Mouse (Mus musculus): ENCODE results near the gene Kcnc4. TPM values are rescaled to one million over a fixed set of nuclear protein-coding genes. Genes with fewer than 3 reads are reported as not detected.
A peak's percentile ranks its signal among the peaks of the same experiment; 100 is the strongest.

Gene Kcnc4
- polyA plus RNA-seq, 1 experiment from 2014 or later: not detected

DNA sequence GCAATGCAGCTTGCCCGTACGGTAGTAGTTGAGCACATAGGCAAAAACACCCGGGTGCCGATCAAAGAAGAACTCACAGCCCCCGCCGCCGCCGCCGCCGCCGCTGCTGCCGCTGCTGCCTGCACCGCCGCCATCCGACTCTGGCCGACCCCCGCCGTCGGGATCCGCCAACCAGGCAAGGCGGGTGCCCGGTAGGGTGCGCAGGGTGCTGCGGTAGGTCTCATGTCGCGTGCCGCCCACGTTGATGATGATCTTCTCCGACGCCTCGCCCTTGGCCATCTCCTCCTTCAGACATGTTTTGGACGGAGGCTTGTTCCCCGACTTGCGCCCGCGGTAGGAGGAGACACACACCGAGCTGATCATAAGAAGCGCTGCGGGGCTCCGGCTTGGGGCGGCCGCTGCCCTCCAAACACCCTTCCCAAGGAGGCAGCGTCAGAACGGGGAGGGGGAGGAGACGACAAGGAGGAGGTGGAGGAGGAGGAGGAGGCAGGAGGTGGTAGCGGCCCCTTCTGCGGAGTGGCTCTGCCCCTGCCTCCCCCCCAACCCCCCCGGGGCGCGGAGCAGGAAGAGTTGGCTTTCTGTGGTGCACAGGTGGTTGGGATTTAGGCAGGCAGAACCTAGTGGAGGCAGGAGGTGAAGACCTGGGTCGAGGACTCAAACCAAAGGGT is 690 bp downstream of the Kcnc4 start:
- H3K4me3 ChIP-seq (replicated peaks): peak overlapping the region; percentile 60
- H3K36me3 ChIP-seq: no peaks in the 10 kb centered on the region
- ATAC-seq (ENCODE audit: insufficient number of reproducible peaks, insufficient read depth, low FRiP score, low TSS enrichment, low read depth): no peak
- H3K9me3 ChIP-seq: no peaks in the 10 kb centered on the region
- H3K27me3 ChIP-seq: peaks cover 99% of the 10 kb centered on the region
- WGBS: under 1% methylated on average over 51 of the region's 51 CpGs
- H3K27ac ChIP-seq: no peak overlapping the region
- peak overlapping the region; percentile 56 for H3K9ac ChIP-seq (replicated peaks)
- peak overlapping the region; percentile 98 for H3K4me2 ChIP-seq
- peaks cover 32% of the 10 kb centered on the region for H3K4me1 ChIP-seq (replicated peaks)

DNA sequence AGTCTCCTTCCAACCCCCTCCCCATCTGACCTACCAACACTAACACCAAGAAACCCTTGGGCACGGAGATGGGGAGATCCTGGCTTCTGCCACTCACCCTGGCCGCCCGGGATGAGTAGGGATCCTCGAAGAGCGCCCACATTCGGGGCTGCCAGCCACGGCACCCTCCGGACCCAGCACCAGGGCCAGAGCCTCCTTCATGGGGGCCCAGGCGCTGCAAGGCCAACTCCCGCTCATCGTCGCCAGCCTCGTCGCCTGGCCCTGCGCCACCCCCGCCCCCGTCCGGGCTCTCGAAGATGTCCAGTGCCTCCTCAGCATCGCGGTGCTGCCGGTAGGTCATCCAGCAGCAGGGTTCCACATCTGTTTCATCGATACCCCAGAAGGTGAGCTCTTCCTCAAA is 1.2 kb downstream of the Kcnc4 start:
- H3K4me1 ChIP-seq (replicated peaks): peaks cover 32% of the 10 kb centered on the region
- H3K9me3 ChIP-seq: no peaks in the 10 kb centered on the region
- H3K4me3 ChIP-seq (replicated peaks): peak overlapping the region; percentile 60
- no peak for ATAC-seq (ENCODE audit: insufficient number of reproducible peaks, insufficient read depth, low FRiP score, low TSS enrichment, low read depth)
- H3K27ac ChIP-seq: no peak overlapping the region
- WGBS: 2% methylated on average over 23 of the region's 23 CpGs
- peak overlapping the region; percentile 98 for H3K4me2 ChIP-seq
- no peaks in the 10 kb centered on the region for H3K36me3 ChIP-seq
- H3K27me3 ChIP-seq: peaks cover 99% of the 10 kb centered on the region
- H3K9ac ChIP-seq (replicated peaks): peak overlapping the region; percentile 56; the same call in 1 of the 2 replicates

DNA sequence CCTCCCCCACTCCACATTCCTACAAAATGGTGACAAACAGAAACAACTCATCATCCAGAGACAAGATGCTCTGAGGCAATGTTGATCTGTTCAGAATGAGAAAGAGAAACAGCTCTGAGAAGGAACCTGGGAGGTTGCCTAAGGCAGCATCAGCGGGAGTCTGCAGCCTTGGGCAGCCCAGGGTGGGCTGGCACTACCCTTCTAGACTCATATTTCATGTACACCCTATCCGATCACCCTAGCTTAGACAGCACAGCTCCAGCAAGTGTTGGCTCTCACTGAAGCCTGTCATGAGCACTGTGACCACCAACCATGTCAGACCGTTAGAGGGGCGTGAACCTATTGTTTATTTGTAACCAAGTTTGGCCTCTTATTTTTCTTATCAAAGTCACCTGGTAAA is 5.1 kb downstream of the Kcnc4 start:
- Histone ChIP-seq H3K4me2 (no peak overlapping the region), H3K27ac (no peak overlapping the region), H3K36me3 (no peaks in the 10 kb centered on the region), H3K27me3 (peaks cover 74% of the 10 kb centered on the region), H3K4me3 (replicated peaks) (no peak overlapping the region), H3K9ac (replicated peaks) (no peak overlapping the region), H3K9me3 (no peaks in the 10 kb centered on the region), H3K4me1 (replicated peaks) (peaks cover 35% of the 10 kb centered on the region)
- 78% methylated on average over 4 of the region's 4 CpGs for WGBS
- no peak for ATAC-seq (ENCODE audit: insufficient number of reproducible peaks, insufficient read depth, low FRiP score, low TSS enrichment, low read depth)

DNA sequence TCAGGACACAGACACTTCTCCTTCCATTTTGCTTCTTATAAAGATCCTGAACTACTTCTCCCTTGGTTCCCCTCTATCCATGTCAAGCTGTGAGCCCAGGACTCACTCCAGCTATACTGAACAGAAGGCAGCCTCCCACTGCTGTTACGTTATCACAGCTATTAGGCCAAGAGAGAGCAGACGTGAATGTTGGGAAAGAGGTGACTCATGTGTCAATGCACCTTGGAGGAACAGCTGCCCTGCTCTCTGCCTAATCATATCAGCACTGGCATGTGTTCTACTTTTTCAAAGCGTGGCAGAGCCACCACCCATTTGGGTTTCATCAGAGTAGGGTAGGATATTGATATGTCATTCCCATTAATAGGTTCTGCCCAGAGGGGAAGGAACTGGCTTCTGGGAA is 12.5 kb downstream of the Kcnc4 start:
- ATAC-seq (ENCODE audit: insufficient number of reproducible peaks, insufficient read depth, low FRiP score, low TSS enrichment, low read depth): no peak
- WGBS: 70% methylated on average over 3 of the region's 3 CpGs

DNA sequence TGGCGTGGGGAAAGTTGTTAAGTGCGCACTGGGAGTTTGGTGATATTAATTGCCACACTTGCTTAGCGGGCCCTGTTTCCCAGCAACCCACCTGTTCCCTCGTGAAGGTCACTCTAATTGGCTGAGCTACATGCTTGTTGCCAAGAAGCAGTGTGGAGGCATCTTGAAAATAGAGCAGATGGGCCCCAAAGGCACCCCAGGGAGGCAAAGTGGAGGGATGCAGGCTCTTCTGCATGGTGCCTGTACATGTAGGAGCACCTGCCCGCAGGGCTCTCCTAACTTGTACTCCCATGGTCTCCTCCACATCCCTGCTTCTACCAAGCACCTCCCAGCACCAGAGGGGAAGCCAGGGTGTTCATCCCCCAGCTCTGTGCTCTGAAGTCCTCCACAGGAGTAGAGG is 15.5 kb downstream of the Kcnc4 start:
- no peak overlapping the region for H3K4me3 ChIP-seq (replicated peaks)
- no peak overlapping the region for H3K27ac ChIP-seq
- no peaks in the 10 kb centered on the region for H3K9me3 ChIP-seq
- H3K4me1 ChIP-seq (replicated peaks): 0 out of 2 replicates have a peak, but pooled peaks cover 6% of the 10 kb centered on the region
- no peak for ATAC-seq (ENCODE audit: insufficient number of reproducible peaks, insufficient read depth, low FRiP score, low TSS enrichment, low read depth)
- no peak overlapping the region for H3K4me2 ChIP-seq
- H3K36me3 ChIP-seq: no peaks in the 10 kb centered on the region
- H3K27me3 ChIP-seq: peaks cover 9% of the 10 kb centered on the region; the same call in 1 of the 2 replicates
- H3K9ac ChIP-seq (replicated peaks): no peak overlapping the region
- 75% methylated on average over 5 of the region's 5 CpGs for WGBS

More for the DNA sequence above, 12.5 kb downstream of the Kcnc4 start:
- Histone ChIP-seq H3K4me1 (replicated peaks) (peaks cover 27% of the 10 kb centered on the region), H3K4me2 (no peak overlapping the region), H3K27ac (no peak overlapping the region), H3K9me3 (no peaks in the 10 kb centered on the region), H3K27me3 (peaks cover 13% of the 10 kb centered on the region; the same call in 1 of the 2 replicates), H3K36me3 (no peaks in the 10 kb centered on the region), H3K9ac (replicated peaks) (no peak overlapping the region), H3K4me3 (replicated peaks) (no peak overlapping the region)

DNA sequence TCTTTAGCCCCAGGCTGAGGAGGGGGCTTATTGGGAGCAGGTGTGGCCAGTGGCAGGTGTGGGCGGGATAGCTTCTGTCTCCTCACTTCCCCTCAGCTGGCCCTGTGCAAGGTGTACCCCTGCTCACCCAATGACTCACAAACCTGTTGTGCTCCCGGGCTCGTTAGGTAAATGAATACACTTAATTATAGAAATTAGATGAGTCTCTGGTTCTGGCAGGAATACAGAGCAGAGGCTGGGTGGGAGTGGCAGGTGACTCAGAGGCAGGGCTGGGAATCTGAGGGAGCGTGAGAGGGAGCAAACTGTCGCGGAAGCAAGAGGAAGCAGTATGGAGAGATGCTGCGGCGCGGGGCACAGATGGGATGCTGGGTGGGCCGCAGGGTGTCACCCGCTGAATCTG is 17.2 kb downstream of the Kcnc4 start:
- no peak overlapping the region for H3K27ac ChIP-seq
- WGBS: 72% methylated on average over 11 of the region's 11 CpGs

DNA sequence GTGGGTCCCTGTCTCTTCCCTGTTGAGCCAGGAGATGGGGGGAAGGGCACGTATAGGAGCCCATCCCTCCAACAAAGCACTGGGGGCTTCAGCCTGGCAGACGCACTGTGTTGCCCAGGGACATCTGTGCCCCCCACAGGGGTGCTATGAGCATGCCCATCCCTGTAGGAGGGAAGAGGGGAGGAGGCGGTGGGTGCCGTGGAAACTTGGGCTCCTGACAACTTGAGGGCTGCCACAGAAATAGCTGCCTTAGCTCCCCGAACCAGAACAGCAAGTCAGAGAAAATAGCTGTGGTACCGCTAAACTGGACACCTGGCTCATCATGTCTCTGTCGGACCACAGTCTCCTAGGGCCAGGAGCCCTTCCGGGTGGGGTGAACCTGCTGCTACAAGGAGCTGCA is 18.0 kb downstream of the Kcnc4 start:
- no peaks in the 10 kb centered on the region for H3K9me3 ChIP-seq
- no peak overlapping the region for H3K4me3 ChIP-seq (replicated peaks)
- no peaks in the 10 kb centered on the region for H3K36me3 ChIP-seq
- no peak overlapping the region for H3K4me2 ChIP-seq
- no peak overlapping the region for H3K9ac ChIP-seq (replicated peaks)
- 78% methylated on average over 8 of the region's 8 CpGs for WGBS
- ATAC-seq (ENCODE audit: insufficient number of reproducible peaks, insufficient read depth, low FRiP score, low TSS enrichment, low read depth): no peak
- 0 out of 2 replicates have a peak, but pooled peaks cover 4% of the 10 kb centered on the region for H3K4me1 ChIP-seq (replicated peaks)
- peaks cover 9% of the 10 kb centered on the region; the same call in 1 of the 2 replicates for H3K27me3 ChIP-seq
- H3K27ac ChIP-seq: no peak overlapping the region

More for the DNA sequence above, 17.2 kb downstream of the Kcnc4 start:
- Histone ChIP-seq H3K9me3 (no peaks in the 10 kb centered on the region), H3K9ac (replicated peaks) (no peak overlapping the region), H3K4me2 (no peak overlapping the region), H3K4me3 (replicated peaks) (no peak overlapping the region), H3K27me3 (peaks cover 9% of the 10 kb centered on the region; the same call in 1 of the 2 replicates), H3K4me1 (replicated peaks) (0 out of 2 replicates have a peak, but pooled peaks cover 4% of the 10 kb centered on the region), H3K36me3 (no peaks in the 10 kb centered on the region)
- ATAC-seq (ENCODE audit: insufficient number of reproducible peaks, insufficient read depth, low FRiP score, low TSS enrichment, low read depth): no peak

DNA sequence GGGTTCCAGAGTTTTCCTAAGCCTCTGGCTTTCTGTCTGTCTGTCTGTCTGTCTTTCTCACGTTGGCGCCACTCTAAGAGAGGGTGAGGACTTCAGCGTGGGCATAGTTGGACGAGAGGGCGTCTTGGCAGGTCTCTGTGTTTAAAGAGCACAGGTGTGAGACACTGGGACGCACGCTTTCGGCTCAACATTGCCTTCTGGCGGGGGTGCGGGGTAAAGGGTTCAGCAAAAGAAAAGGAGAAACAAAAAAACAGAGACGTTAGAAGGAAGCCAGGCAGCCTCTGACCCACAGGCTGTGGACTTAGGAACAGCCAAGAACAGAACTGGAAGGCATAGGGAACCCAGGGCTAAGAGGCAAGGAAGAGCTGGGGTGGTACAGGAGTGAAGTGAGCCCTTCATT is 20.1 kb downstream of the Kcnc4 start:
- Histone ChIP-seq H3K4me2 (no peak overlapping the region), H3K9me3 (no peaks in the 10 kb centered on the region)
- WGBS: 86% methylated on average over 11 of the region's 11 CpGs

DNA sequence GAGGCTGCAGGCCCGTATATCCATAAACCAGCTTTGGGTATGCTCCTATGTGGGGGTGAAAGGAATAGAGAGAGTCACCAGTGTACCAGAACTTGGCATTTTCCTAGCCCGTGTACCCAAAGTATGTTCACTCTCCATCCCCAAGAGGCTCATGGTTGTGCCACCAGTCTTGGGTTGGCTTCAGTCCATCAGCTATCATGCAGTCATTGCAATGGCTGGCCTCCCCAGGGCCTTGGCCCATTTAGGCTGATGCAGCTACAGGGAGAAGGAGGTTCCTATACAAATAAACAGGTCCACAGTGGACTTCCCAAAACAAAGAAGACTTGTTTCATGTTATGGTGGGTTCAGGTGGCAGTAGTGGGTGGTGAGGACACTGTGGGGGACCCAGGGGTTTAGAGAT is 21.7 kb downstream of the Kcnc4 start:
- Histone ChIP-seq H3K27me3 (peaks cover 4% of the 10 kb centered on the region; the same call in 1 of the 2 replicates), H3K4me3 (replicated peaks) (no peak overlapping the region), H3K9me3 (no peaks in the 10 kb centered on the region), H3K4me2 (no peak overlapping the region), H3K36me3 (no peaks in the 10 kb centered on the region), H3K9ac (replicated peaks) (no peak overlapping the region), H3K27ac (no peak overlapping the region), H3K4me1 (replicated peaks) (peaks cover 4% of the 10 kb centered on the region; the same call in 1 of the 2 replicates)
- WGBS: 90% methylated on average over 2 of the region's 2 CpGs
- ATAC-seq (ENCODE audit: insufficient number of reproducible peaks, insufficient read depth, low FRiP score, low TSS enrichment, low read depth): no peak

More for the DNA sequence above, 20.1 kb downstream of the Kcnc4 start:
- Histone ChIP-seq H3K4me3 (replicated peaks) (no peak overlapping the region), H3K27me3 (peaks cover 13% of the 10 kb centered on the region), H3K27ac (no peak overlapping the region), H3K36me3 (no peaks in the 10 kb centered on the region), H3K9ac (replicated peaks) (no peak overlapping the region), H3K4me1 (replicated peaks) (0 out of 2 replicates have a peak, but pooled peaks cover 4% of the 10 kb centered on the region)
- no peak for ATAC-seq (ENCODE audit: insufficient number of reproducible peaks, insufficient read depth, low FRiP score, low TSS enrichment, low read depth)

DNA sequence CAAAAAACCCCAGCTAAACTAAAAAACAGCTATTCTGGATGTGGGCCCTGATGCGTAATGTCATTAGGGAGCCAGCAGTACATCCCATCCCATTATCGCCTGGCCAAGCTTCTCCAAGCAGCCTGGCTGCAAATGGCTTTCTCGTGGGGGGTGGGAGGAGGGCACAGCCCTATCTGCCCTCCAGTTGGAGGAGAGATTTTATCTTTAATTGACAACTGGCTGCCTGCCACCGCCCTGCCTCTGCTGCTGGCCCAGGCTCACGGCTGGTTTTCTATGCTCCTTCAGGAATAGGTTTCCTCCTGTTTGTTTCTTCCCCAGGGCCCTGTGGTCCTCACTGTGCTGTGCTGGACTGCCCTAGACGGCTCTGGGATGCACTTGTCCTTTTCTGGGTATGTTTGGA is 22.9 kb downstream of the Kcnc4 start:
- ATAC-seq (ENCODE audit: insufficient number of reproducible peaks, insufficient read depth, low FRiP score, low TSS enrichment, low read depth): no peak
- H3K9me3 ChIP-seq: no peaks in the 10 kb centered on the region
- H3K36me3 ChIP-seq: no peaks in the 10 kb centered on the region
- peaks cover 4% of the 10 kb centered on the region; the same call in 1 of the 2 replicates for H3K27me3 ChIP-seq
- H3K9ac ChIP-seq (replicated peaks): no peak overlapping the region
- peaks cover under 1% of the 10 kb centered on the region for H3K4me1 ChIP-seq (replicated peaks)
- no peak overlapping the region for H3K4me3 ChIP-seq (replicated peaks)
- no peak overlapping the region for H3K4me2 ChIP-seq
- 61% methylated on average over 6 of the region's 6 CpGs for WGBS
- no peak overlapping the region for H3K27ac ChIP-seq

DNA sequence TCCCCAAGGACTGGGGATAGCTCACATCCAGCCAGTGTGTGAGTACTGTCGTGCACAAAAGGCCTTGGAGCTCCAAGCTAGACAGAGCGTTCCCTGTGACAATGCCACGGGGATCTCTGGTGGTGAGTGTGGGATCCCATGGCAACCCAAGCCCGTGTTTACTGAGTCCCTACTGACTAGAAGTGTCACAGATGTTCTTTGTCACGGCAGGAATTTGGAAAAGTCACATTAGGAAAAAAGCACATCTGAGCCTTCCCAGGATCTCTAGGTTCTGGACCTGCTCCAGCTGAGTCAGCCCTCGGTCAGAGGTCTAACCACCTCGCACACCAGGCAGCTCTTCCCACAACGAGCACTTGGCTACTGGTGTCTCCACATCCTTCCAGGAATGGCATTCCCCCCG is 25.7 kb downstream of the Kcnc4 start:
- H3K27ac ChIP-seq: no peak overlapping the region
- H3K4me2 ChIP-seq: no peak overlapping the region
- peaks cover 10% of the 10 kb centered on the region for H3K4me1 ChIP-seq (replicated peaks)
- peaks cover 10% of the 10 kb centered on the region for H3K27me3 ChIP-seq
- 72% methylated on average over 9 of the region's 9 CpGs for WGBS
- no peak overlapping the region for H3K9ac ChIP-seq (replicated peaks)
- H3K36me3 ChIP-seq: no peaks in the 10 kb centered on the region
- no peak overlapping the region for H3K4me3 ChIP-seq (replicated peaks)
- no peak for ATAC-seq (ENCODE audit: insufficient number of reproducible peaks, insufficient read depth, low FRiP score, low TSS enrichment, low read depth)
- no peaks in the 10 kb centered on the region for H3K9me3 ChIP-seq

DNA sequence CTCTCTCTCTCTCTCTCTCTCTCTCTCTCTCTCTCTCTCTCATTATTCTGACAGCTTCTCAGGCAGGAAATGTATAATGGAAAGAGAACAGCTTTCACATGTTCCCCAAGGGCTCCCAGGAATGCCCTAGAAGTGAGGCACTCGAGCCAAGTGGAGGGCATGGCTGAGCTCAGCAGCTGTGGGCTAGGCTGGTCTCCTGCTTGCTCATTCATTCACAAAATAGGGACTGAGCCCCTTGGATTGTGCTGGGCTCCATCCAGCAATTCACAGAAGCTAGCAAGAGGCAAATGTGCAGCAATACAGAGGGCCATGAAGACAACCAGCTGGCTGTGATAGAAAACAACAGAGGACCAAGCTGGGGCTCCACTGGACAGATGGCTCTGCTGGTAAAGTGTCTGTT is 28.1 kb downstream of the Kcnc4 start:
- Histone ChIP-seq H3K4me1 (replicated peaks) (peaks cover 10% of the 10 kb centered on the region), H3K27me3 (peaks cover 15% of the 10 kb centered on the region), H3K4me3 (replicated peaks) (no peak overlapping the region), H3K36me3 (no peaks in the 10 kb centered on the region), H3K9me3 (no peaks in the 10 kb centered on the region), H3K9ac (replicated peaks) (no peak overlapping the region), H3K27ac (no peak overlapping the region), H3K4me2 (no peak overlapping the region)
- 13% methylated on average over 1 of the region's 1 CpGs for WGBS
- ATAC-seq (ENCODE audit: insufficient number of reproducible peaks, insufficient read depth, low FRiP score, low TSS enrichment, low read depth): peak; percentile 68; the same call in 1 of the 2 replicates
